Mouse (Mus musculus): ENCODE measurements around the gene Gm340.

GRCm38 (mm10) chr19:41600647-41601046 lies 18.5 kb downstream of the Gm340 start:
- no peak for TF ChIP-seq CTCF (IDR thresholded peaks at IDR 0.05; ENCODE audit: insufficient read depth, low read depth, low read length)
- no peak for TF ChIP-seq POLR2A (IDR thresholded peaks at IDR 0.05; ENCODE audit: insufficient read depth, low read depth, low read length)

All from olfactory bulb, adult 2 months (tissue).